Mouse (Mus musculus) adrenal gland, postnatal 36 days (tissue): Measurements from ENCODE around the gene Frmd5. TPM values are rescaled to one million over a fixed set of nuclear protein-coding genes. Genes with fewer than 3 reads are reported as not detected.

Source experiments
- DNase-seq, 2 experiments: peaks; one replicate each; pipeline ENCODE4 v3.0.0; 2021; ENCODE audit warnings: mixed read lengths in 1 of 2
- total RNA-seq, 2 experiments: library from RNA; stranded (reverse); gene quantifications; 2 replicates each; pipeline ENCODE4 v1.2.3; 2021

Frmd5 gene
- total RNA-seq, 2 experiments from 2014 or later = 103 to 188 TPM

GRCm38 (mm10) chr2:121761281-121761795 is 45.5 kb downstream of the Frmd5 start:
- peak; percentile 58 to 71 for DNase-seq

- peak; percentile 84 to 88 for DNase-seq
Measured at GRCm38 (mm10) chr2:121760646-121761045, 46.2 kb downstream of the Frmd5 start.

- no peak for DNase-seq
Measured at GRCm38 (mm10) chr2:121758258-121758657, 48.6 kb downstream of the Frmd5 start.

- no peak for DNase-seq
Measured at GRCm38 (mm10) chr2:121756336-121756735, 50.6 kb downstream of the Frmd5 start.

GRCm38 (mm10) chr2:121755056-121755455 is 51.8 kb downstream of the Frmd5 start:
- DNase-seq = no peak

- no peak for DNase-seq
Measured at GRCm38 (mm10) chr2:121750121-121750520, 56.8 kb downstream of the Frmd5 start.

- DNase-seq = no peak
Measured at GRCm38 (mm10) chr2:121741151-121741550, 65.7 kb downstream of the Frmd5 start.

GRCm38 (mm10) chr2:121739410-121739809 is 67.5 kb downstream of the Frmd5 start:
- DNase-seq = no peak

- no peak for DNase-seq
Measured at GRCm38 (mm10) chr2:121733426-121733825, 73.5 kb downstream of the Frmd5 start.

- no peak for DNase-seq
Measured at GRCm38 (mm10) chr2:121730486-121730885, 76.4 kb downstream of the Frmd5 start.

- no peak for DNase-seq
Measured at GRCm38 (mm10) chr2:121728907-121729575, 77.8 kb downstream of the Frmd5 start.

- no peak for DNase-seq
Measured at GRCm38 (mm10) chr2:121724866-121725265, 82.0 kb downstream of the Frmd5 start.

- DNase-seq = no peak
Measured at GRCm38 (mm10) chr2:121723796-121724195, 83.1 kb downstream of the Frmd5 start.

- DNase-seq = no peak
Measured at GRCm38 (mm10) chr2:121719000-121719399, 87.9 kb downstream of the Frmd5 start.

- no peak for DNase-seq
Measured at GRCm38 (mm10) chr2:121717133-121717532, 89.8 kb downstream of the Frmd5 start.

- DNase-seq = no peak
Measured at GRCm38 (mm10) chr2:121713567-121713966, 93.3 kb downstream of the Frmd5 start.

- DNase-seq = no peak
Measured at GRCm38 (mm10) chr2:121711748-121712384, 95.0 kb downstream of the Frmd5 start.

- DNase-seq = no peak
Measured at GRCm38 (mm10) chr2:121709096-121709495, 97.8 kb downstream of the Frmd5 start.

- no peak for DNase-seq
Measured at GRCm38 (mm10) chr2:121707461-121707860, 99.4 kb downstream of the Frmd5 start.

- no peak for DNase-seq
Measured at GRCm38 (mm10) chr2:121705756-121706155, 101.1 kb downstream of the Frmd5 start.

GRCm38 (mm10) chr2:121699331-121699730 is 107.6 kb downstream of the Frmd5 start:
- DNase-seq = no peak

GRCm38 (mm10) chr2:121695436-121695835 is 111.5 kb downstream of the Frmd5 start:
- peak in 1 of 2 experiments; percentile 39 for DNase-seq

- DNase-seq = peak; percentile 82 to 85
Measured at GRCm38 (mm10) chr2:121688107-121688506, 118.8 kb downstream of the Frmd5 start.

GRCm38 (mm10) chr2:121683606-121684005 is 123.3 kb downstream of the Frmd5 start:
- no peak for DNase-seq
